Mouse (Mus musculus) kidney, postnatal 25 days (tissue): ENCODE measurements at regions not wholly inside any gene's neighbourhood (a gene's known extent, or its start where the extent isn't known, plus 50 kb on each side); places are given as distances from the start of the nearest gene placed in this dataset.
"Not testable (repeated sequence)": the region's sequence is repeated elsewhere in the genome, so short reads cannot be mapped to it uniquely, and the experiment has no call there.

Experiments used
- DNase-seq, 2 experiments: peaks; one replicate each; pipeline ENCODE4 v3.0.0; 2021; ENCODE audit warnings: mixed read lengths in 2 of 2

DNA sequence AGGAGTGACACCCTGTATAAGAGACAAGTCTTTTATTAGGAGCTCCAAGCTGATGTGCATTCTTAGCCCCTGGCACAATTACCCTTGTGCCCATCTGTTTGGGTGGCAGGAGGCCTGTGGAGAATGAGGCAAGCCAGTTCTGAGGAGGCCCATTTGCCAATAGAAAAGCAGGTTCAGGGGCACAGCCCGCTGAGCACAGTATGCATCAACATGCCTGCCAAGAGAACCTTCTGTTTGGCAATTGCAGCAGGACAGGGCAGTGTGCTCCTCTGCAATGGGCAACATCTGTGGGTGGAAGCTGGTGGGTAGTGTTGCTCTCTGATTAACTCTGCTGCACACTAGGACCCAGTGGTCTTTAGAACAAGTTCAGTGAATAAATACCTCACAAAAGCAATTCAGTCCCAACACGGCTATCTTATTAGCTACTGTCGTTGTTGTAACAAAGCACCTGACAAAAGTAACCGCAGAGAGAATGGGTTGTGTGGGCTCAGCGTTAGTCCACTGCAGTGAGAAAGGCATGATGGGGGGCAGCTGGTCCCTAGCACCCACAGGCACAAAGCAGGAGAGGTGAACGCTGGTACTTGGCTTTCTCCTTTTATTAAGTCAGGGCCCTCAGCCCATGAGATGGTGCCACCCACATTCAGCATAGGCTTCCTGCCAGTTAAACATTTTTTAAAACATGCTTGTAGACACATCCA is 187.3 kb upstream of the Tas2r119 start:
- no peak for DNase-seq

- DNase-seq, result no peak
These were observed 179.1 kb upstream of the Tas2r119 start for GRCm38 (mm10) chr15:31997996-31998395.

- DNase-seq, result no peak
These were observed 177.5 kb upstream of the Tas2r119 start for GRCm38 (mm10) chr15:31999553-31999952.

GRCm38 (mm10) chr15:32002950-32003422 is 174.1 kb upstream of the Tas2r119 start:
- DNase-seq, result no peak

DNA sequence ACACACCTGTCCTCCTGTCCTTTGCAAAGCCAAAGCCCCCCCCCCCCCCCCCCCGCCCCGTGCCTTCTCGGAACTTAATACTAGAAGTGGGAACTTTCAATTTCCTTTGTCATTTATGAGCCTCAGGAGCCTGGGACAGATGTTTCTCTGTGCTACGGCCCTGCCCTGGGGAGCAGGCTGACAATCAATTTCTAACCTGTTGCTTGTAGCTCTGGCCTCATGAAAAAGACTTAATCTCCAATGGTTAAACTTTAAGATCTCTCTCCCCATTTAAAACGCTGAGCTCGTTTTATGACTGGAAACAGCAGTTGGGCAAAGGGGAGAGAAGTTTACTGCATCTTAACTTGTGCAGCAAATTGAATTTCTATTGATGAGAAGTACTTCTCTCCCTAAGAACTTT is 173.6 kb upstream of the Tas2r119 start:
- DNase-seq, result no peak

DNA sequence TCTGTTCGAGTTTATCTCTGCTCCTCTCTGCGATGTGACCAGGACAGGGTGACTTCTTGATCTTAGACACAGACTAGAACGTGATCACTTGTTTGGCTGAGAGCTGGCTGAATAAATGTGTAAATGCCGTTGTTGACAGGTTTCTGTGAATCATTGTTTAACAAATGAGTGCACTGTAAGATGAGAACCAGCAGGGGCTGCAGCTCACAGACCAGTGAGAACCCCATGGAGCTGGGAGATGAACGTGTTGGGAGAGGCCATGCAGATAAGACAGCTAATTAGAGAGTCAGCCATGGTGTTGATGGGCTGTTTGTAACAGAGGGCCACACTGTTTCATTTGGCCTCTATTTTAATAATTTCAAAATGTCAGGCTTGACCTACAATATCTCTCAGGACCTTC is 171.1 kb upstream of the Tas2r119 start:
- DNase-seq, result no peak

DNA sequence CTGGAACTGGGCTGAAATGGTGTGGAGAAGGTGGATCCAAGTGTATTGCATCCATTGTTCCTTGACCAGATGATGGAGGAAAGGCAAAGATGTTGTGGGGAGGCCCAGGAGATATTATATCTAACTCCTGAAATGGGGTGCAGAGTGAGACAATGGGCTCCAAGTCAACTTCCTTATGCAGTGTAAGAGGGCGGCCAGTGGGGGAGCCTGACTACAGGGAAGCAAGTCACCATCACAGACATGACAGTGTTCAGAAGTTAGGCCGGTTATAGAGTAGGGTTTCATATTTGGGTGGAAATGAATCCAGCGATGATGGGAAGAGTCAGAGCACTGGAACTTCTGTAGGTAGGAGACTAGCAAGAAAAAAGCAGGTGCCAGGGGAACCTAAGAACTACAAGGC is 167.3 kb upstream of the Tas2r119 start:
- DNase-seq, result peak in 1 of 2 experiments; percentile 18

DNA sequence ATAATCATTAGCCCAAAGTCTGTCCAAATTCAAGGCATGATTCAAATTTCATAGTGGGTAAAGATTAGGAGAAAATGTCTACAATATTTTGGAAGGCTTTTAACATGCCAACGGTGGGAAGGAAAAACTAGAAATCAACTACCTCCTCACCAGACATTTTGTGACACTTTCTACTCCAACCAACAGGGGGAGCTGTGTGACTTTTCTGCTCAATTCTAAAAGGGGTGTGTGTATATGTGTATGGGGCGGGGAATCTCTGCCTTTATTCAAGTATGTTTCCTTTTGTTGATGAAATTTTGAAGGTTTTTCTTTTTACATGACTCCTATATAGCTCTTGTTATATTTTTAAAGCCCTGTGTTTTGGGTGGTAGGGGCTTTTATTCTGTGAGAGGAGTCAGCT is 165.0 kb upstream of the Tas2r119 start:
- peak; percentile 48 to 76 for DNase-seq

- no peak for DNase-seq
These were observed 164.3 kb upstream of the Tas2r119 start for GRCm38 (mm10) chr15:32012838-32013237.

DNA sequence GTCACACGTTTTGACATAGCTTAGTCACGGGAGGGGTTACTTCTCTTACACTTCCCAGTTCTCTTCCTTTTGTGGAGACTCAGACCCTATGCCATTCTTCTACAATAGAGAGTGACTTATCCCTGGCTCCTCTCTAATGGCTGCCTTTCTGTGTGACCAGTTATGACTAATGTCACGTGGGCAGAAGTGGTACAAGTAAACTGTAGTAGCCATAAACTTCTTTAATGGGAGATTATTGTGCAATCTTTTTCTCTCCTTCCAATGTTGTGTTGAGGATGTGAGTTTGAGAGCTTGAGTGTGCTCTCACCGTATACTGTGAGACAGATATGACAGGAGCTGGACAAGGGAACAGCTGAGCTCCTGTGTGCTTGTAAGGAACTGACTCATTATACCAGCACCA is 161.9 kb upstream of the Tas2r119 start:
- no peak for DNase-seq

- DNase-seq, result peak; percentile 21 to 37
These were observed 156.6 kb upstream of the Tas2r119 start for GRCm38 (mm10) chr15:32020323-32021008.

DNA sequence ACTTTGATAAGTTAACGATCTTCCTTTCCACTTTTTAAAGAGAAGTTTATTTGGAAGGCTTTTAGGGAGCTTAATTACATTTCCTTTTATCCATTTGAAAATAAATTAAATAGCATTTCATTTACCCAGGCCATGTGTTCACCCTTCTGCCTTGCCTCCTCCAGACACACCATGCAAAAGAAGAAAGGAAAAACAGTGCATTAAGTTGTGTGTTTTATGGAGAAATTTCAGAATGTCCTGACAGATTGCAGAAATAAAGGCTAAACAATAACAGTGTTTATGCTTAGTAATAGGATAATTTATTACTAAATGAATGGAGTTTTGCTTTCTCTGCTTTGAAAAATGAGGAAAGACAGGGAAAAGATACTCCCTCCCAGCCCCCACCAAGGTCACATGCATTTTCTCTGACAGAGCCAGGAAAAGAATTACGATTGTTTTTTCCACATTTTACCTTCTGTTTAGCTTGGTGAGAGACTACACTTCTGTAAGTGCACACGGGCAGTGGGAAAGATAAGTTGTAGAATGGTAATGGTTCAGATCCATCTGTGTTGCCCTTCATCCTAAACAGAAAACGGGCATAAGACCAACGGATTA is 156.0 kb upstream of the Tas2r119 start:
- peak in 1 of 2 experiments; percentile 10 for DNase-seq

- DNase-seq, result no peak
These were observed 143.0 kb upstream of the Tas2r119 start for GRCm38 (mm10) chr15:32034091-32034490.

DNA sequence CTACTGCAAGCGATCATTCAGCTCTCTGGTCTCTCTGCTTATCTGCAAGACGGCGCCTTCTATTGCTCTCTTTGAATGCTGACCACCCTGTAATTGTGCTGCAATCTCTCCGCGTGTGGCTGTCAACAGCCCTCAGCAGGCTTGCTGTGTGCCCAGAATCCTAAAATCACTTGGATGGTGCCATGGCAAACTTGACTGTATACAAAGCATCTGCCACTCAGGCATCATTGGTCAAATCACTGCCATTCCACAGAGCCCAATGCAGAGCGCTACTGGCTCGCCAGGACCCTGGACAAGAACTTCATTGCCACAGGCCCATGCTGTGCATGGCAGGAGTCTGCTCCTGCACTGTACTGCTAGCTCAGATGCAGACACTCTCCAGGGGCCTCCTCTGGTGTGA is 142.3 kb upstream of the Tas2r119 start:
- DNase-seq, result no peak

DNA sequence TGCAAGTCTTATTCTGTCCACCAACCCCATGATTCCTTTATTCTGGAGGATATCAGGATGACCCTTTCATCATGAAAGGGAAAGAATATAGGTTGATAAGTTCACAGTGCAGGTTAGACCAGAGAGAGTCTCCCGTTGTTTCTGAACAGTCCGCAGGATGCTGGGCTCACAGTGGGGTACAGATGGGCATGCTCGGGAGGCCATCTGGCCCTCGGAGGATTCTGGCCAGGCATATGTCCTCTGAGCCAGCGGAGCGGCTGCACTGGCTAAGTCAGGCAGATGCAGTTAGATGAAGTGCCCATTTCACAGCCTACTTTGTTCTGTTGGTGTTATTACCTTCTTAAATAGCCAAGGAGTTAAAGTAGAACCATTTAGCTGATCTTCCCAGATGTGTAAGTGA is 135.3 kb upstream of the Tas2r119 start:
- DNase-seq, result no peak

DNA sequence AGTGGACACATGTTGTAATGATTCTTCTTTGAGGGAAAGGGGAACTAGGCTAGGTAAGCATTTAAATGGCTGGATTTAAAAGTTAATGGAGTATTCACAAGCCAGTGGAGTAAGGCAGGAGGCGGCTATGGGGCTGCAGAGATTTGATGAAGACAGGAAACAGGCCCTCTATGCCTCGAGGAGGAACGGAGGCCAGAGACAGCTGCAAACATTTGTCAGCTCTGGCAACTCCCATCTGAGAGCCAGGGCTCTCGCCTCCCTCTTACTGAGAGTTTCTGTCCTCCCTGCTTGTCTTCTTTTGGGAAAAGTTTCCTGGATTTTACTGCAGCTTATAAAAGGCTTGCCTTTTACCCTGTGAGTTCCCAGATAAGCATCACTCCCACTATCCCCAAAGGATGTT is 134.9 kb upstream of the Tas2r119 start:
- peak; percentile 35 to 56 for DNase-seq

- DNase-seq, result no peak
These were observed 134.5 kb upstream of the Tas2r119 start for GRCm38 (mm10) chr15:32042589-32042988.

- DNase-seq, result no peak
These were observed 133.9 kb upstream of the Tas2r119 start for GRCm38 (mm10) chr15:32043207-32043606.

- not testable (repeated sequence) for DNase-seq
These were observed 133.4 kb upstream of the Tas2r119 start for GRCm38 (mm10) chr15:32043670-32044069.

- DNase-seq, result no peak
These were observed 128.3 kb upstream of the Tas2r119 start for GRCm38 (mm10) chr15:32048836-32049235.

DNA sequence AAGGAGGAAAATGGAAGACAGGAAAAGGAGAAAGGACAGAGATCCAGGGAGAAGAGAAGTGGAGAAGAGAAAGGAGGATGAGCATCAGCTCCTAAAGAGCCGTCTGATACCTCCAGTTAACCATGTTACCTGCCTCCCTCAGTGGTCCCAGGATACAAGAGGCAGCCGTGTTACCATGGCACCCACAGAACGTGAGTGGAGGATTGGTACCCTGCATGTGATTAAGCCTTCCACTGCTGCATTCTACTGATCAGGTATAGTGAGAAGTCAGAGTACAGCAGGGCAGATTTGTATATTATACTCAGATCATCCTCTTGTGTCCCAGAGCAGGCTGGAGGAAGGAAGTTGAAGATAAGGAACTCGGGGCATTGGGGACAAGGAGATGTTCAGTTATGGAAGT is 115.5 kb upstream of the Tas2r119 start:
- no peak for DNase-seq

- no peak for DNase-seq
These were observed 95.0 kb upstream of the Tas2r119 start for GRCm38 (mm10) chr15:32082109-32082508.

- DNase-seq, result no peak
These were observed 83.2 kb upstream of the Tas2r119 start for GRCm38 (mm10) chr15:32093889-32094288.

GRCm38 (mm10) chr15:32095554-32095953 is 81.5 kb upstream of the Tas2r119 start:
- DNase-seq, result no peak
